Mouse (Mus musculus) cortical plate, adult 2 months (tissue): ENCODE measurements at regions not wholly inside any gene's neighbourhood (a gene's known extent, or its start where the extent isn't known, plus 50 kb on each side); places are given as distances from the start of the nearest gene placed in this dataset.

Experiments used
- H3K27ac ChIP-seq: fragments of 200-500 bp; 2 replicates; pipeline ENCODE4 v1.5.1; 2012; ENCODE audit warnings: low read length, control low read depth, inconsistent platforms; ENCODE audit not compliant: insufficient read depth
- H3K4me1 ChIP-seq: fragments of 200-500 bp; 2 replicates; pipeline ENCODE4 v1.6.1; 2011; ENCODE audit warnings: low read length; ENCODE audit not compliant: control insufficient read depth, insufficient read depth
- H3K4me3 ChIP-seq: fragments of 200-500 bp; 2 replicates; pipeline ENCODE4 v1.5.1; 2011; ENCODE audit warnings: mild to moderate bottlenecking, low read length, control low read depth; ENCODE audit not compliant: insufficient read depth
- CTCF ChIP-seq: fragments of 200-500 bp; IDR thresholded peaks from 2 replicates; pipeline ENCODE4 v1.5.1; 2011; ENCODE audit warnings: mild to moderate bottlenecking, control low read depth, low read length; ENCODE audit not compliant: insufficient read depth; ENCODE audit errors: extremely low read depth
- POLR2A ChIP-seq: fragments of 200-500 bp; IDR thresholded peaks from 2 replicates; pipeline ENCODE4 v1.6.1; 2011; ENCODE audit warnings: mild to moderate bottlenecking, low read length, control low read depth; ENCODE audit not compliant: insufficient read depth; ENCODE audit errors: extremely low read depth

- no peak overlapping the region for H3K4me3 ChIP-seq
- H3K4me1 ChIP-seq: no peaks in the 10 kb centered on the region
- no peak overlapping the region for H3K27ac ChIP-seq
- TF ChIP-seq CTCF (no peak), POLR2A (no peak)
These were observed 99.7 kb upstream of the Pde3a start for GRCm38 (mm10) chr6:141149170-141149917.

DNA sequence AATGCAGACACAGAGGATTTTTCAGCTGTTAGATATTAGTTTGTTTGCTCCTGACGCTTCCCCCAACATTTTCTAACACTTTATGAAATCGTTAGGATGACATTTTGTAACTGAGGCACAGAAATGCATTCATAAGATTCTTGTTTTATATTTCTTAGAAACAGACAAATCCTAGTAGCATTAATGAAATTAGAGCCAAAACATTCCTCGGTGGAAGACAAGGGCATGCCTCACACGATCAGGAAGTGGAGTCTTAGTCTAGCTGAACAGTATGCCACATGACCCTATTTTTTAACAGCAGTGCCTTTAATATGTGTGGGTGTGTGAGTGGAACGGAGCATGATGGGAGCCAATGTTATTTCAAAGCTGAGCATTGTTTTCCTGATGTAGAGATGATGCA, 89.7 kb upstream of the Pde3a start:
- TF ChIP-seq POLR2A: no peak
- TF ChIP-seq CTCF: no peak
- H3K27ac ChIP-seq: no peak overlapping the region
- no peaks in the 10 kb centered on the region for H3K4me1 ChIP-seq
- H3K4me3 ChIP-seq: no peak overlapping the region

DNA sequence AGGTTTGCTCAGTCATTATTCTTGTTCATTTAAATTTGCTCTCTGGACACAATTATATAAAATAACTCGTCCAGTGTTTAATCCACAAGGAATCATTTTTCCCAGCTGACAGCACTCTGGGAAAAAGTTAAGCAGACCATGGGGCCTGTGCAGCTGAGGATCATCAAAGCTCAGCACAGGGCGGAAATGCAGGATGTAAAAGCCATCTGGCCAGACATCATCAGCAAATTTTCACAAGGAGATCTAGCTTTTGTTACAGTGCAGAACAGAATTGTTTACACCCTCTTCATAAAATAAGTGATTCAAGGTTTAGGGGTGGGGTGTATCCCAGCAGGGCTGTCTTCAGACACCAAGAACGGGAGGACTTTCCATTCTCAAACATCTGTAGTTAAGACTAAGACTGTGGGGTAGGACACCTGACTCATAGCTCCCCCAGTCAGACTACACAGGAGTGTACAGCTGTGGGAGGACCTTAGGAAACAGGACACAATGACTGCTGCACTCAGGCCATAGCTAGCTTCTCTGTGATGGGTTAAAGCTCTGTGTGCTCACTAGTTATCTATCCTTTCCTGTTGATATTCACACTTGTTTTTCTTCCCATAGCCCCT, 87.3 kb upstream of the Pde3a start:
- H3K27ac ChIP-seq: no peak overlapping the region
- TF ChIP-seq CTCF (no peak), POLR2A (no peak)
- no peak overlapping the region for H3K4me3 ChIP-seq
- H3K4me1 ChIP-seq: no peaks in the 10 kb centered on the region

DNA sequence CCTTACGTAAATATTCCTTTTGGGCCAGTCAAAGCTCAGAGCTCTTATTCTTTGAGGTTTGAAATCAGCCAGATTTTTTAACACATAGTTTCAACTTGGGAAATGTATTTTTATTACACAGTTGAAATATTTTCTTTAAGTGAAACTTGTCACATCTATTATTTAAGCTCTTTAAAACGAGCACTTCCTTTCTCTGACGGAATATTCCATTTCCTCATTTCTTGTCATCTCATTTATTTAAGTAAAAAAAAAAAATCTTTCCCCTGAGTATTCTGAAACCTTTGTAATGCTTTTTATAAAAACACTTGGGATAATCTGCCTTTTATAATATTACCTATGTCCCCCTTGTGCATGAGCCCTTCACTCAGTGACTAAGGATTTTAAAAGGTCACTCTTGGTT, 81.8 kb upstream of the Pde3a start:
- TF ChIP-seq CTCF: no peak
- TF ChIP-seq POLR2A: no peak
- Histone ChIP-seq H3K4me1 (no peaks in the 10 kb centered on the region), H3K4me3 (no peak overlapping the region), H3K27ac (no peak overlapping the region)

DNA sequence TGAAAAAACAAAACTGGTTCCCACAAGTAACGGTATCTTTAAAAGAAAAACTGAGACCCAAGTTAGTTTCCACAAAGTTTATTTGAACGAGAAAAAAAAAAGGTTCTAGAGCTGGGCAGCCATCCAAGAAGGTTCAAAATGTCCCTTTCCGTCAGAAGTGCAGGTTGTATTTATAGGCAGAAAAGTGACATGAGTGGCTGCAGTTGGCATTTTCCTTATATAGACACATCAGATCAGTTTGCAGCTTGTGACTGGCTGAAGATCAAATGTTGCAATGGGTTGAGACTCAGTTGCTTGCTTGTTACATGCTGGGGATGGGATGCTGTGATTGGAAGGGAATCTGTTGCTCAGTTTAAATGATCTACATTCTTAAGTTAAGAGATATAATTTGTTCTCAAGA, 80.7 kb upstream of the Pde3a start:
- no peak for TF ChIP-seq POLR2A
- TF ChIP-seq CTCF: no peak
- Histone ChIP-seq H3K27ac (no peak overlapping the region), H3K4me1 (no peaks in the 10 kb centered on the region)

GRCm38 (mm10) chr6:141183782-141184181, 65.3 kb upstream of the Pde3a start:
- TF ChIP-seq CTCF (no peak), POLR2A (no peak)

More for the DNA sequence above, 80.7 kb upstream of the Pde3a start:
- no peak overlapping the region for H3K4me3 ChIP-seq

GRCm38 (mm10) chr6:141188036-141188435, 61.0 kb upstream of the Pde3a start:
- TF ChIP-seq POLR2A: no peak
- TF ChIP-seq CTCF: no peak
- no peak overlapping the region for H3K4me3 ChIP-seq
- H3K27ac ChIP-seq: no peak overlapping the region
- H3K4me1 ChIP-seq: no peaks in the 10 kb centered on the region

More at GRCm38 (mm10) chr6:141183782-141184181, 65.3 kb upstream of the Pde3a start:
- H3K27ac ChIP-seq: no peak overlapping the region
- no peaks in the 10 kb centered on the region for H3K4me1 ChIP-seq
- H3K4me3 ChIP-seq: no peak overlapping the region

DNA sequence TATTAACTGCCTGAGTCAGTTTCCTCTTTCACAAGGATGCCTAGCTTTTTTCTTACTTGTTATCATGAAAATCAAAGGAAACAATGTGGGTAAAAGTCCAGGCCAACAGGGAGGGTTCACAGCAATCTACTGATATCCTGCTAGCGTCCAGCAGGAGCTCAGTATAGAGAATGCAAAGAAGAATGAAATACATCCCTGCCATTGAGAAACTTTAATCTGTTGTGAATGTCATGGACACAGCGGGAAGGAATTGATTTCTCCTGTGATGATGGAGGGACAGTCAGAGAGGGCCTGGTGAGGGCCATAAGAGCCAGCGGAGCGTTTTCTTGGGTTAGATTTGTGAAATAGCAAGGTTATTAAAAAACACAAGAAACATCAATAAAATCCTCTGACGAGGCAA, 60.0 kb upstream of the Pde3a start:
- Histone ChIP-seq H3K27ac (no peak overlapping the region), H3K4me3 (no peak overlapping the region), H3K4me1 (no peaks in the 10 kb centered on the region)
- no peak for TF ChIP-seq POLR2A
- TF ChIP-seq CTCF: no peak

DNA sequence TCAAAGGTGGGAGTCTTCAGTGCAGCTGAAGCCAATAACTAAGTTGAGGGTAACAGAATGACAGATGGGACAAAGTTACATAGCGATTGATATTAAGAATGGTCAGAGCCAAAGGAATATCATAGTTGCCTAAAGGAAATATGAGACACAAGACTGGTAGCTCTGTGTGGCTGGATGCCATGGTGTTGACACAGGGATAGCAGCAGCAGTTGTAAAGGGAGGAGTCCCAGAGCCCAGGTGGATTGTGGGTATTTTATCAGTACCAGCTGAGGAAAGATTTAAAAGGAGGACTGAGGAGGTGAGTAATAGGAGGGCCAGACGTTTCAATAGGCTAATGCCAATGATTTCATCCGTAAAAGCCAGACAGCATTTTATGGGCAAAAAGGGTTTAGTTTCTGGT, 59.4 kb upstream of the Pde3a start:
- no peak for TF ChIP-seq CTCF
- TF ChIP-seq POLR2A: no peak
- no peak overlapping the region for H3K27ac ChIP-seq
- no peaks in the 10 kb centered on the region for H3K4me1 ChIP-seq
- no peak overlapping the region for H3K4me3 ChIP-seq

DNA sequence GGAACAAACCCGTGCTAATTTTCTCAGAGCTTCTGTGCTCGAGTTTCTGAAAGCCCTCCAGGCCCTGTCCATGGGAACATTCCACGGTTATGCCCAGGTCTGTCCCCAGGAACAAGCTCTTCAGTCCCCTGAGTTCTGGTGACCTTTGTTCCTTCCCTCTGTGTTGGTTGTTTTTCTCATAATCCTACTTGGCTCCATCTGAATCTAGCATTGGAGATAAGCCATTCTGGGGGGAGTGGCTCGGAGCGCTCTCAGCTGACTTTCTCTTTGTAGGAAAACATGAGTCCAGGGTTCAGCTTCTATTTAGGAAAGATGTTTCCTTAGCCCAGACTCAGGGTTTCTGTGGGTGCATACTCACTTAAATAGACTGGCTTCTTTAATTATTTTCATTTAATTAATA, 58.7 kb upstream of the Pde3a start:
- Histone ChIP-seq H3K4me1 (no peaks in the 10 kb centered on the region), H3K27ac (no peak overlapping the region), H3K4me3 (no peak overlapping the region)
- TF ChIP-seq CTCF: no peak
- no peak for TF ChIP-seq POLR2A
